Mouse (Mus musculus) bone marrow, adult 2 months (tissue): Measurements from ENCODE around the gene Nlgn1.

Experiments used
- CTCF ChIP-seq: fragments of 200-500 bp; IDR thresholded peaks from 2 replicates; pipeline ENCODE4 v1.5.1; 2011; ENCODE audit warnings: low read length, control low read depth; ENCODE audit not compliant: control insufficient read depth, insufficient read depth
- POLR2A ChIP-seq: fragments of 200-500 bp; IDR thresholded peaks from 2 replicates; pipeline ENCODE4 v1.6.1; 2011; ENCODE audit warnings: low read depth, mild to moderate bottlenecking, control low read depth, low read length, borderline replicate concordance; ENCODE audit not compliant: control insufficient read depth

- TF ChIP-seq CTCF (no peak), POLR2A (no peak)
These were observed 46.0 kb upstream of the Nlgn1 start for GRCm38 (mm10) chr3:26378272-26378671.
